Mouse (Mus musculus): ENCODE measurements at regions not wholly inside any gene's neighbourhood (a gene's known extent, or its start where the extent isn't known, plus 50 kb on each side); places are given as distances from the start of the nearest gene placed in this dataset.

DNA sequence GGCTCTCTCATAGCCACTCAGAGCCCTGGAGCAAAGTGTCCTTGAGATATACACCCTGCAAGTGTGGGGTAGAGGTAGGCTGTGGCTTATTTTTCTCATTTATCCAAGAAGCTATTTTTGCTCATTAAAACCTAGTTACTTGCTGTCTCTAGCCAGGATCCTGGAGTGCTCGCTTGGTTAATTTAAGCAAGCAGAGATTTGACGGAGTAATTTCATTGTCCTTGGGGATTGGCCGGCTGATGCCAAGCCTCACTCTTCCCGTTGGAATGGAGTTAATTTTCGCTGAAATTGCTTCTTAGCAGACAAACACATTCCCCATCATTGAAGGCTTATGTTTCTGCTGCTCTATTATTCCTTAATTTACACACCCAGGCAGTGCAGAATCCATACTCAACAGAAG lies 167.1 kb downstream of the Tpra1 start:
- no peak for ATAC-seq (ENCODE audit: low FRiP score, low read depth)
- Histone ChIP-seq H3K4me2 (replicated peaks) (no peak overlapping the region), H3K36me3 (no peaks in the 10 kb centered on the region), H3K9me3 (no peaks in the 10 kb centered on the region), H3K27me3 (no peaks in the 10 kb centered on the region), H3K4me1 (no peaks in the 10 kb centered on the region), H3K27ac (no peak overlapping the region), H3K9ac (no peak overlapping the region), H3K4me3 (no peak overlapping the region)
- WGBS = 81% methylated on average over 5 of the region's 5 CpGs

- peak; percentile 40; the same call in 1 of the 2 replicates for ATAC-seq (ENCODE audit: low FRiP score, low read depth)
- Histone ChIP-seq H3K4me1 (no peaks in the 10 kb centered on the region), H3K9me3 (no peaks in the 10 kb centered on the region), H3K9ac (no peak overlapping the region), H3K4me3 (no peak overlapping the region), H3K4me2 (replicated peaks) (no peak overlapping the region), H3K36me3 (no peaks in the 10 kb centered on the region), H3K27ac (no peak overlapping the region), H3K27me3 (no peaks in the 10 kb centered on the region)
- WGBS = 11% methylated on average over 3 of the region's 3 CpGs
Observed at GRCm38 (mm10) chr6:89070011-89070410, 168.0 kb downstream of the Tpra1 start.

- Histone ChIP-seq H3K27ac (no peak overlapping the region), H3K4me1 (no peaks in the 10 kb centered on the region), H3K4me3 (no peak overlapping the region), H3K9me3 (no peaks in the 10 kb centered on the region), H3K9ac (no peak overlapping the region), H3K36me3 (no peaks in the 10 kb centered on the region), H3K4me2 (replicated peaks) (no peak overlapping the region), H3K27me3 (no peaks in the 10 kb centered on the region)
- 40% methylated on average over 2 of the region's 2 CpGs for WGBS
- ATAC-seq (ENCODE audit: low FRiP score, low read depth) = no peak
Observed at GRCm38 (mm10) chr6:89071766-89072165, 169.7 kb downstream of the Tpra1 start.

- no peak for ATAC-seq (ENCODE audit: low FRiP score, low read depth)
- H3K9me3 ChIP-seq = no peaks in the 10 kb centered on the region
- 48% methylated on average over 2 of the region's 2 CpGs for WGBS
- no peaks in the 10 kb centered on the region for H3K27me3 ChIP-seq
- no peaks in the 10 kb centered on the region for H3K4me1 ChIP-seq
- H3K4me3 ChIP-seq = no peak overlapping the region
- H3K27ac ChIP-seq = no peak overlapping the region
- no peaks in the 10 kb centered on the region for H3K36me3 ChIP-seq
- no peak overlapping the region for H3K4me2 ChIP-seq (replicated peaks)
- no peak overlapping the region for H3K9ac ChIP-seq
Observed at GRCm38 (mm10) chr6:89072569-89072968, 170.5 kb downstream of the Tpra1 start.

- Histone ChIP-seq H3K4me1 (no peaks in the 10 kb centered on the region), H3K4me3 (no peak overlapping the region), H3K9me3 (no peaks in the 10 kb centered on the region), H3K27ac (no peak overlapping the region), H3K4me2 (replicated peaks) (no peak overlapping the region), H3K36me3 (no peaks in the 10 kb centered on the region), H3K27me3 (no peaks in the 10 kb centered on the region), H3K9ac (no peak overlapping the region)
- ATAC-seq (ENCODE audit: low FRiP score, low read depth) = no peak
- 66% methylated on average over 6 of the region's 6 CpGs for WGBS
Observed at GRCm38 (mm10) chr6:89081624-89082300, 179.7 kb downstream of the Tpra1 start.

GRCm38 (mm10) chr6:89084437-89084836 lies 182.4 kb downstream of the Tpra1 start:
- 94% methylated on average over 3 of the region's 3 CpGs for WGBS
- no peak for ATAC-seq (ENCODE audit: low FRiP score, low read depth)

GRCm38 (mm10) chr6:89085151-89085550 lies 183.1 kb downstream of the Tpra1 start:
- 81% methylated on average over 6 of the region's 6 CpGs for WGBS
- no peak overlapping the region for H3K9ac ChIP-seq
- ATAC-seq (ENCODE audit: low FRiP score, low read depth) = no peak

More at GRCm38 (mm10) chr6:89084437-89084836, 182.4 kb downstream of the Tpra1 start:
- Histone ChIP-seq H3K27me3 (no peaks in the 10 kb centered on the region), H3K4me3 (no peak overlapping the region), H3K4me1 (no peaks in the 10 kb centered on the region), H3K9ac (no peak overlapping the region), H3K27ac (no peak overlapping the region), H3K4me2 (replicated peaks) (no peak overlapping the region), H3K9me3 (peaks cover 1% of the 10 kb centered on the region), H3K36me3 (no peaks in the 10 kb centered on the region)

DNA sequence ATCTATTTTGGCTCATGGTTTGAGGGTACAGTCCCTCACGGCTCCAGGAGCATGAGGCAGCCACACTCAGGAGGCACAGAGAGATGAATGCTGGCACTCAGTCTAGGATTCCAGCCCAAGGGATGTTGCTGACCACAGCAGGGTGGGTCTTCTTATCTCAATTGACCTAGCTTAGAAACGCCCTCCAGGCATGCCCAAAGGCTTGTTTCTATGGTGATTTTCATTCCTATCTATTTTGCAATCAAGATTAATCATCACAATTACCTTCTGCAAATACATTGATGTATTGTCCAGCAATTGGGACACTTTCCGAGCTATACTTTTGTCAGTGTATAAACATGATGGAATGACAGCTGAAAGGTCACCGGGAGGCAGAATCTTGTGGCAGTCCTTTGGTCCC lies 185.6 kb downstream of the Tpra1 start:
- no peaks in the 10 kb centered on the region for H3K4me1 ChIP-seq
- H3K4me2 ChIP-seq (replicated peaks) = no peak overlapping the region
- H3K9ac ChIP-seq = no peak overlapping the region
- WGBS = 72% methylated on average over 4 of the region's 4 CpGs
- no peak for ATAC-seq (ENCODE audit: low FRiP score, low read depth)
- no peaks in the 10 kb centered on the region for H3K36me3 ChIP-seq
- H3K4me3 ChIP-seq = no peak overlapping the region
- H3K27me3 ChIP-seq = no peaks in the 10 kb centered on the region
- H3K27ac ChIP-seq = no peak overlapping the region
- H3K9me3 ChIP-seq = peaks cover 6% of the 10 kb centered on the region

More at GRCm38 (mm10) chr6:89085151-89085550, 183.1 kb downstream of the Tpra1 start:
- H3K4me3 ChIP-seq = no peak overlapping the region
- H3K36me3 ChIP-seq = no peaks in the 10 kb centered on the region
- H3K27me3 ChIP-seq = no peaks in the 10 kb centered on the region
- no peak overlapping the region for H3K27ac ChIP-seq
- H3K4me2 ChIP-seq (replicated peaks) = no peak overlapping the region
- H3K9me3 ChIP-seq = peaks cover 6% of the 10 kb centered on the region
- H3K4me1 ChIP-seq = no peaks in the 10 kb centered on the region

DNA sequence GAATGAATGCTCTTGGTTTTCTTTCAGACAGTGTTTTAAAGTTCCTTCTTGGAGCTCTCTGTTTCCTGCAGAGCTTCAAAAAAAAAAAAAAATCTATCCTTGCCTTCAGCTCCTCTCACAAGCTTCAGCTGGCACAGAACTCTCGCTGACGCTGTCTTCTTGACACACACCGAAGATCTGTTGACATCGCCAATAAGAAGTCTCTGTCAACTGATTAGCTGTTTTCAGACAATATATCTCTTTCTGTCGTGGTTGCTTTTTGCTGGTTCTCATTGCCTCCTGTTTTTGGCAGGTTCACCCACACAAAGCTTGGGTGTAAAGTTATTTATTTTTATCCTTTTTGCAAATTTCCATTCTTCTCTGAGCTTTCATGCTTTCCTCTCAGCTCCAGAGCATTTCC lies 188.0 kb downstream of the Tpra1 start:
- Histone ChIP-seq H3K27ac (no peak overlapping the region), H3K27me3 (no peaks in the 10 kb centered on the region), H3K4me2 (replicated peaks) (no peak overlapping the region), H3K4me3 (no peak overlapping the region), H3K36me3 (no peaks in the 10 kb centered on the region), H3K9ac (no peak overlapping the region), H3K4me1 (no peaks in the 10 kb centered on the region), H3K9me3 (peaks cover 6% of the 10 kb centered on the region)
- ATAC-seq (ENCODE audit: low FRiP score, low read depth) = no peak
- WGBS = 93% methylated on average over 5 of the region's 5 CpGs

- Histone ChIP-seq H3K27ac (no peak overlapping the region), H3K4me3 (no peak overlapping the region), H3K36me3 (no peaks in the 10 kb centered on the region), H3K9me3 (no peaks in the 10 kb centered on the region), H3K4me2 (replicated peaks) (no peak overlapping the region), H3K9ac (no peak overlapping the region), H3K4me1 (no peaks in the 10 kb centered on the region), H3K27me3 (no peaks in the 10 kb centered on the region)
- ATAC-seq (ENCODE audit: low FRiP score, low read depth) = no peak
- 94% methylated on average over 14 of the region's 14 CpGs for WGBS
Observed at GRCm38 (mm10) chr6:89095911-89096310, 193.9 kb downstream of the Tpra1 start.

- Histone ChIP-seq H3K9ac (no peak overlapping the region), H3K9me3 (no peaks in the 10 kb centered on the region), H3K4me1 (no peaks in the 10 kb centered on the region), H3K27me3 (no peaks in the 10 kb centered on the region), H3K4me3 (no peak overlapping the region), H3K27ac (no peak overlapping the region), H3K36me3 (no peaks in the 10 kb centered on the region), H3K4me2 (replicated peaks) (no peak overlapping the region)
- WGBS = 75% methylated on average over 8 of the region's 8 CpGs
- ATAC-seq (ENCODE audit: low FRiP score, low read depth) = no peak
Observed at GRCm38 (mm10) chr6:89097531-89097930, 195.5 kb downstream of the Tpra1 start.

DNA sequence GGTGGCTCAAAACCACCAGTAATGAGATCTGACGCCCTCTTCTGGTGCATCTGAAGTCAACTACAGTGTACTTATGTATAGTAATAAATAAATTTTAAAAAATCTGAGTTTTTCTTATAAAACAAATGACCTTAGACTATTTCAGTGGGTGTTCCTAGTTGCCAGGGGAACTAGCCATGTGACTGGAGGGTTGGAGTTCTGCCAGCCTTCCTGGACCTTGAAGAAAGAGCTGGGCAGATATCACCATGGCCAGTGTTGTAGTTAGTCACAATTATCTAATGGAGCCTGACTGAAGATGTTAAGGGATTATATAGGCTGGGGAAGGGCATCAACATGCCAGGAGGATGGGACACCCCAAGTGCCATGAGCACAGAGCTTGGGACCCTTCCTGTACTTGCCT lies 217.2 kb downstream of the Tpra1 start:
- Histone ChIP-seq H3K9me3 (no peaks in the 10 kb centered on the region), H3K4me1 (no peaks in the 10 kb centered on the region), H3K36me3 (no peaks in the 10 kb centered on the region), H3K27ac (no peak overlapping the region), H3K9ac (no peak overlapping the region), H3K4me3 (no peak overlapping the region), H3K4me2 (replicated peaks) (no peak overlapping the region), H3K27me3 (no peaks in the 10 kb centered on the region)
- WGBS = 67% methylated on average over 1 of the region's 1 CpGs
- ATAC-seq (ENCODE audit: low FRiP score, low read depth) = no peak

Data from limb, embryonic 13.5 days (tissue).